Mouse (Mus musculus): ENCODE data around the gene Bcar3.

The Bcar3 gene

GRCm38 (mm10) chr3:122480986-122481385 is 187.1 kb downstream of the Bcar3 start:
- no peak for DNase-seq (ENCODE audit: low read depth, low spot score)

DNA sequence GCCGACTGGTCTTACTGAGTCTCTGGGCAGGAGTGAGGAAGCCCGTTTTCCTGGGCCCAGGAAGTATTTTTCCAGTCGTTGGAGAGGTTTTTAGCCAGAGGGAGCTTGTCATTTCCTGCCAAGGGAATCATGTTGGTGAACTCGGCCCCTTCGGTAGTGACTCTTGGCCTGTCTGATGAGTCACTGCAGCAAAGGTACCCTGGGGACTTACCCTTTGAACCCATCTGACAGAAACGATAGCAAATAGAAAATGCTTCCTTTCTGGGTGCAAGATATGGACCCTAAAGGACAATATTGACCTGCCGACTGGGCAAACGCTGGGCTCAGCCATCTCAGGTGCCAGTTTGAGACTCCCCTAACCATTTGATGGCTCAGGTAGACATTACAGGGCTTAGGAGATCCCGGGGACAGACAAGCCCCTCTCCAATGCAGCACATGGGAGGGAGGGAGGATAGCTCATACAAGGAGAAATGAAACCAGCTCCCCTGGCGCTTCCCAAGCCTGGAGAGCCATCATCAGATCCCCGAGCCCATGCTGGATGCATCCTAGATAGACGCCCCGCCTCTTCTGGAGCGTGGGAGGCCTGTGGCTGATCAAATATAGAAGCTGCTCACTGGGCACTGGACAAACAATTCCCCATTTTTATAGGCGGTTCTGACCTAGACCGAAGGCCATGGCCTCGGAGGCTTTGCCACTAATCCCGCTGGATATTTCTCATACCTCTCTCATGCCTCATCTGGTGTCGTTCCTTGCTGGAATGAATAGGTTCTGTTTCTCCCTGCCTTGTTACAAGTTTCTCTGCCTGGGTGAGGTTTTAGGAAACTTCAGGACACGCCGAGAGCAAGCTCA is 188.2 kb downstream of the Bcar3 start:
- no peak for DNase-seq (ENCODE audit: low read depth, low spot score)

DNA sequence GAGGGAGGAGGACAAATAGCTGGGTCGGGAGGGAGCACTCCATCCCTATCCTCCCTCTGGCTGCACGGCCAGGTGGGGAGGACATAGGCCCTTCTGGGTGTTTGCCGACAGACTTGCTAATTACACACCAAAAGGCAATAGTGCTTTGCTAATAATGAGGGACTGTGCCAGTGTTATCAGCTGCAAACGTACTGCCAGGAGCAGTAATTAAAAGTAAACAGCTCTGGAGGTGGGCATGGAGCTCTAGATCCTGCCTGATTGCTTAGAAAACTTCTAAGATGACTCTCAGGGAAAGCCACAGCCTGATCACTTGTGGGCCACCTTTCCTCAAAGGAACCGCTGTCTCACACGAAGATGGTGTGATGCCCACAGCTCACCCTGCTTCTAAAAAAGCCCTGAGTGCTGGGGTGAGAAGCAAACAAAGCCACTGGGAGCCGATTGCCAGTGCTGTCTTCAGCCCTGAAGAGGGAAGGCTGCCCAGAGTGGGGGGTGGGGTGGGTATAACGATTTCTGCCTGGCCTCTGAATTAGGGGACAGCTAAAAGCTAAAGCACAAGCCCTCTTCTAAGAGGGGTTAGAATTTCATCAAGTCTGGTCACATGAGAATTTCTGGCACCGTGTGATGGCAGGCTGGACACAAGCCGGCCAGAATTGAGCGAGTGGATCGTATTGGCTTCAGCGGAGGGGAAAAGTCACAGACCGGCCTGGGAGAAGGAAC is 189.3 kb downstream of the Bcar3 start:
- no peak for DNase-seq (ENCODE audit: low read depth, low spot score)

DNA sequence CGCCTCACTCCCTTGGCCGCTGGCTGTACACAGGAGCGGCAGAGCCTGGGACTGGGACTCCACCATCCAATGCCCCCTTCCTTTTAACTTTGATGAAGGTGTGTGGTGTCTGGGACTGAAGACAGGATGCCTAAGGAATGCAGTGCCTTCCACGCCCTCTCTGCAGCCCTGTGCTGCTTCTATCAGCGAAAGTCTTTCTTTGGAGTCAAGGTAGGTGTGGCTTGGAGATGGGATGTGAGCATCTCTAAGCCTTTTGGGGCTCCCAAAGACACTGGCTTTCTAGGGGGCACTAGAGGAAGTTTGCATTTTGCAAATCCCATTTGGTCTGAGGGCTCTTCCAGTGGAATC is 189.8 kb downstream of the Bcar3 start:
- no peak for DNase-seq (ENCODE audit: low read depth, low spot score)

DNA sequence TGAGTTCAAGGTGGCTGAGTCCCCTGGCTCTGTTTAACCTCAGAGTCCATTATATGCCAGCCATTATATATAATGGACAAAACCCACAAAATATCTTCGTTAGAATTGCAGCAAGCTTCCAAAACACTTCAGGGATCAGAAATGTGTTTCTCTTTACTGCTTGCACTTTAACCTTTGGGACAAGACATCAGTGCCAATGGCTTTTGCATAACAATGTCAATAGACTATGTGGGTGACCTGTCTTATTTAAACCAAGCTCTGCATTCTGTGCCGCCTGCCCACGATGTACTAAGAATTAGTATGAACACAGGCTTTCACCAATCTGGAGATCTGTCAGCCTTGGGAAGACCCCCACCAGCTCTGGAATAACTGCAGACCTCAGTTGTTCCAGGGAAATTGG is 190.4 kb downstream of the Bcar3 start:
- DNase-seq (ENCODE audit: low read depth, low spot score) = no peak

DNA sequence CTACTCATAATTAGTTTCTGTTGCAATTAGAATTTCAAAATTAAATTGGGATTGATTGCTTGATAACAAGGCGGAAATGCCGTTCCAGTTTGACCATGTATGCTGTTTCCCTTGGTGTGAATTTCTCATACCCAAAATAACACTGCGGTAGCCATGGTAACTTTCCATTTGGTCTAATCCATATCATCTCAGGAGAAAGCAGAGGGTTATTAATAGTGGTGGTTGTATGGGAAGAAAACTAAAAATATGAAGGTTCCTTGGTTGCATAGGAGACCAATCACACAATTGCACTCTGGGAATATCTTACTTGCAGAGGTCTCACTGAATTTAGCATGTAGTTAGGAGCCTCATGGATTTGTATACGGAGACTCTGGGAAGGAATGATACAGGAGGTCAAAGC is 191.8 kb downstream of the Bcar3 start:
- no peak for DNase-seq (ENCODE audit: low read depth, low spot score)

- DNase-seq (ENCODE audit: low read depth, low spot score) = no peak
These were observed 192.3 kb downstream of the Bcar3 start for GRCm38 (mm10) chr3:122486193-122486592.

DNA sequence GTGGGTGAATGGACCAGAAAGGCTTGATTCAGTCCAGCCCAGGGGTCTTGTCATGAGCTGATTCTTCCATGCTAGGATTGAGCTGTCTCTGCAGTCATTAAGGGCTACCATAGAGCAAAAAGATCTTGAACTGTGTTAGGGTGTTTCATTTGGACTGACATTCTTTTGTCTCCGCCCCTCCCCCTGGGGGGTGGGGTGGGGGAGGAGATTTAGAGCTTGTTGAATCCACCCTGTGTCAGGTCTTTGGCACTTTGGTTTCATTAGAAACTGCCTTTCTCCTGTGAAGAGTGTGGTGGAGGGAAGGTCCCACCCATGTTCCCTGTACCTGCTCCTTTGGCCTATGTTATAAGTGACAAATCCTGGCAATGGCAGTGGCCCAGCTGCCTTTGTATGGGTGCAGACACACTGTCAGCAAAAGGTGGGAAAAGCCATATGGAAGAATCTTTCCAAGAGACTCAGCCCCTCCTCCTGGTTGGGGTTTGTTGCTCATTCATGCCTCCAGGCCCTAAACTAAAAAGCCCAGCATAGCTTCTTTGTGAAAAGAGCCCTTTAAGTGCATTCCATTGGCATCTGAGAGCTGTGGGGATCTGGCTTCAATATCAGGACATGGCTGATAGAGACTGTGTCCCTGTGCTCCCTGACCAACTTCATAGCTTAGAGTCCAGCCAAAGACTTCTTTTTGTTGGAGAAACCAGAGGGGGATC is 194.3 kb downstream of the Bcar3 start:
- no peak for DNase-seq (ENCODE audit: low read depth, low spot score)

- peak; percentile 88 for DNase-seq (ENCODE audit: low read depth, low spot score)
These were observed 196.6 kb downstream of the Bcar3 start for GRCm38 (mm10) chr3:122490574-122490973.

GRCm38 (mm10) chr3:122492006-122492405 is 198.1 kb downstream of the Bcar3 start:
- no peak for DNase-seq (ENCODE audit: low read depth, low spot score)

- DNase-seq (ENCODE audit: low read depth, low spot score) = no peak
These were observed 199.1 kb downstream of the Bcar3 start for GRCm38 (mm10) chr3:122492872-122493615.

DNA sequence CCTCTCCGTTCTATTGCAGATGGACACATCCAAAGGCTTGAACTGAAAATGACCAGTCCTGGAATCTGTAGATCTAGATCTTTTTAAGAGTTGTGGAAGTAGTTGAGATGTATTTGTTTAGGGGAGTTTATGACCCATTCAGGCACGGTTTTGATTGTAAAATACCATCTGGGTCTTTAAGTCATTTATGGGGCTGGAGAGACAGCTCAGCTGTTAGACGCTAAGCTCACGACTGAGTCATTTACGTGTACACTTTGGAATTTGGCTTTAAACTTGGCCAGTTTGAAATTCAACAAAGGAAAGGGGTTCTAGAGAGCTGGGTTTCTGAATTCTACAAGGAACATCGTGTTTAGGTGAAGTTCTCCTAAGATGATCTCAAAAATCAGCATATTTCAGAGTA is 200.8 kb downstream of the Bcar3 start:
- no peak for DNase-seq (ENCODE audit: low read depth, low spot score)

DNA sequence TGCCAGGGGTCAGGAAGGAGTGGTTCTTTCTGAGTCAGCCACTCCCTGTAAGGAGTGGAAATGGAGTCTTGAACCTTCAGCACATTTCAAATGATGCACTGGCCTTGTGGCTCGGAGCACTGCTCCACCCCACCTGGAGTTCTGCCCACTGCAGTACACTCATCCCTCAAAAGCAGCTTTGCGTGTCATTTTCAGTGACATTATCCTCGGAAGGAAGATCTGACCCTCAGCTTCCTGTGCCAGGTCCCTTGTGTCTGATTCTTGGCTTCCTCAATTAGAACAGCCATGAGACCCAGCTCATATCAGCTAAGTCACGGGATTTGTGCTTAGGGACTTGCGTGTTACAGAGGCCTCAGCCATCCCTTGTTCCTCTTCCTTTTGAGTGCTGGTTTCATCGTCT is 203.9 kb downstream of the Bcar3 start:
- DNase-seq (ENCODE audit: low read depth, low spot score) = no peak

DNA sequence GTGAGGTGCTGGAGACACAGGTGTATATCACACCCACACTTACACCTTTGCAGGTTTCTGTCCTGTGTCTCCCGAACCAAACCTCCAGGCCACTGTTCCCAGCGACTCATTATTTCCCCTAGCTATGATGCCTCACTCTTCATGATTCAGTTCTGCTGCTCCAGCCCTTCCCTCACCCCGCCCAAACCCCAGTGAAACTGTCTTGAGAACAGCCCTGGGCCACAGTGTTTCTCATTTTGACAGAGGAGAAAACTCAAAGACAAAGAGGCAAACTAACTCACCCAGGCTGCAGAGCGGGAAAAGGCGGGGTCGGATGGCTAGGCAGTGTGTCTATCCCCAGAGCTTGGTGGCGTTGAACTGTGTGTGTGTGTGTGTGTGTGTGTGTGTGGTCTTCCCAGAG is 204.6 kb downstream of the Bcar3 start:
- DNase-seq (ENCODE audit: low read depth, low spot score) = no peak

DNA sequence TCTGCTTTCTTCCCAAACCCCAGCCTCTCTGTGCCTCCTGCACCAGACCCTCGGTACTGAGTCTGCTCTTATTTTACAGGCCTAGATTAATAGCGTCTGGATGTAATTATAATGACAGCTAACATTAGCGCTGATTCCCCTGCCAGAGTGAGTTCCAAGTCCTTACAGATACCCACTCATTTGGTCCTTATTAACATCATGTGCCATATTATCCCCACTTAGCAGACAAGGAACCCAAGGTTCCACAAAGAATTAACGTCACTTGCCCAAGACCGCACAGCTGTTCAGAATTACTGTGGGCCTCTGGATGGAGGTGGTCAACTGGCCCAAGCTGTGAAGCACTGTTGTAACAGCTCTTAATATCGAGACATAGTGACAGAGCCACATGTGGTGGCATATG is 205.7 kb downstream of the Bcar3 start:
- DNase-seq (ENCODE audit: low read depth, low spot score) = no peak

DNA sequence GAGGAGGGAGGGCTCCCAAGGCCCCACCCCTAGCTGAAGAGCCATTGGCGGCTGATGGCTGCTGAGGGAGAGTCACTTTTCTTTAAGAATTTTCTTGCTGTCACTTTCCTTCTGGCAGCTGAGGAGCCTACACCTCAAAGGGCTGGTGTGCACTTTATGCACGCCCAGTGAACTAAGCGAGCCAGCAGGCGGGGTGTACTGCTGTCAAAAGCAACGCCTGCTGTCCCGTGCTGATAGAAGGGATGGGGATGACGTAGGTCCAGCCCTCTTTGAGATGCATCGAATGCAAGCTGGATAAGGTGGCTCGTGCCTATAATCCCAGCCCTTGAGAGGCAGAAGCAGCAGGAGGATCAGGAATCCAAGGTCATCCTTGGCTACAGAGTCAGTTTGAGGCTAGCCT is 207.0 kb downstream of the Bcar3 start:
- no peak for DNase-seq (ENCODE audit: low read depth, low spot score)

DNA sequence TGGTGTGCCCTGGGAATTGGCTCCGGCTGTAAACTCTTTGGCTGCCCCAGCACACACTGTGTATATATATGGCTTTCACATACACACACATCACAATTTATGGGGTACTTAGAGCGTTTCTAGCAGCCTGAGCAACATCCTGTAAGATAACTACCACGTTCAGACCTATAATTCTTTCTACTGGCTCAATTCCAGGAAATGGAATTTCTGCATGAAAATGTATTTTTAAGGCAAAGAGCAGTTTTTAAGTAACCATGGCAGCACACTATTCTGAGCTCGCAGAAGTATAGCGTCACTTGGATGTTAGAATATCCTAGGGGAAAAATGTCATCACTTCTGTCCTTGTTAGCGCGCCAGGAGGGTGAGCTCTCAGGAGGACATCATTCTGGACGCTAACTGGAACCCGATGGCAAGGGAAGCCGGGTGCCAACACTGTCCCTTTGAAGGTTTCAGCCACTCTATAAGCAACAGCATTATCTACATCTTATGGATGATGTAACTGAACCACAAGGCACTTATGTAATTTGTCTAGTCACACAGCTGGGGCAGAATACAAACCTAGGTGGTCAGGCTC is 212.5 kb downstream of the Bcar3 start:
- peak; percentile 90 for DNase-seq (ENCODE audit: low read depth, low spot score)

- DNase-seq (ENCODE audit: low read depth, low spot score) = no peak
These were observed 213.9 kb downstream of the Bcar3 start for GRCm38 (mm10) chr3:122507826-122508225.

DNA sequence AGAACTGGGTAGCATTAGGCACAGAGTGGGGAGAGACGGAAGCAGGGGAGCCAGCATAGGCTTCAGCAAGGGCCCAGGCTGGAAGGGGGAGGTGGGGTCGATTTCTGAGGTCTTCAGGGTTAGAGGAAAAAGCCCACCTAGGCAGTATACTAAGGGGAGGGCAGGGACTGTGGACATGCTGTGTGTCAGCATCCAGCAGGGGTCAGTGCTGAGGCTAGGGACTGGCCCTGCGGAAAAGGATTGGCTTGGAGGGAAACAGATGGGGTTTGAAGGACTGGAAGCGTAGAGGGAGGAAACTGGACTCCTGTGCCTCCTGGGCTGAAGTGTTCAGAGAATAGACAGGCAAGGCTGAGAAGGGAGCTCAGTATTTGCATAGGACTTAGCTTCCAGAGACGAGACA is 215.1 kb downstream of the Bcar3 start:
- DNase-seq (ENCODE audit: low read depth, low spot score) = no peak

DNA sequence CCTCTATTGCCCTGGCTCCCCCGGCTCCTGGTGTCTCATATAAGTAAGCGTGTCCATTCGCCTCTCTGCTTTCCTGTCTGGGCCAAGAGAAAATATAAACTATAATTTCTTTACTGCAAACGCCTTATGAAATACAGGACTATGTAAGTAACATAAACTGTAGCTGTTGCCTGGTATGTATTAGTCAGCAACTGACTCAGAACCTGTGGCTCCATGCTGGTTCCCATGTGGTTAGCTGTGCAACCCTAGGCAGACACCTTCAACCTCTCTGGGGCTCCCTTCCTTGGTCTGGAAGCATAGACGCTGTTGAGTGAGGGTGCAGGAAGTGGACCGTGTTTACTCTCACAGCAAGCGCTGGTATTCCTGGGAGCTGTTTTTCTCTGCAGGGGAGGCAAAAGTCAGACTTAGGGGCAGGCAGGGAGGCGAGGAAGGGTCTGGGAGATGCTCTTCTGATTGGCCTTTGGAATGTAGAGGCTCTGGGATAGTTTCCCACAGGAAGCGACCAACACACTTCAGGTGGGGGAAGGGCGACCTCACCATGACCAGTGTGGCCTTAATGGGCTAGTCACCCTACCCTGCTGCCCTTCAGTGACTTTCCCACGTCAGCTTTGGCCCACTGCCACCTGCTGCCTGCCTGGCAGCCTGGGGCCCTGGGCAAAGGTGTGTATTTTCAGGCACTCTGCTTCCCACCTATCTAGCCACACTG is 215.8 kb downstream of the Bcar3 start:
- no peak for DNase-seq (ENCODE audit: low read depth, low spot score)

DNA sequence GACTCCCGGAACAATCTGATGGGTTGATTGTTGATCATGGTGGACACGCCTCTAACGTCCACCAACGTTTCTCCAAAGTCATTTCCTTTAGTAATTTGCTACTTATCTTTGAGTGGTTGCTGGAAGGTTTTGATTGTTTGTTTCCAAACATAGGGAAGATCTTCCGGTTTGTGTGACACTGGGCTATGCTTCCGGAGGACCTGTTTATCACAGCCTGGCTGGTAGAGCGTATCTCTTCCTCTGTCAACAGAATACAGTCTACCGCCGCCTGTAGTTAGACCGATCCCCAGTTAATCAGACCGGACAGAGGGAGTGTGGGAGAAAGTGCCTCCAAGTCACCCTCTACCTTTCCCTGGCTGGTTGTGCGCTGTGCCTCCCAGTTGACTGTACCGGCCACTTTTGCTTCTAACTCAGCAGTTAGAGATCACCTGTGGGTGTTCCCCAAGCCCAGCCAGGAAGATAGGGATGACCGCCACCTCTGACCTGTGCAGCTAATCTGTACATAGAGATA is 216.4 kb downstream of the Bcar3 start:
- no peak for DNase-seq (ENCODE audit: low read depth, low spot score)
